Comparison of ENCODE assay signal across 8 mouse cellular contexts in genomic region chr1:133800948-133801393, GRCm38 (mm10). TPM values are rescaled to one million over a fixed set of nuclear protein-coding genes. Genes with fewer than 3 reads are reported as not detected.
DNase-seq lines count a peak whose midpoint lies in the region; ATAC-seq and TF ChIP-seq lines count a peak whose summit lies in the region.

TSS of gene Atp2b4 (minus strand) at chr1:133801041.

- peak; percentile 55 for DNase-seq in 3T3-L1 (ENCODE audit: low read depth, low spot score)
- peak; percentile 91 to 96 for DNase-seq in adrenal gland, postnatal 4 days (ENCODE audit: low spot score in 2 of 2)
- peak; percentile 96 for DNase-seq in embryonic facial prominence, embryonic 14.5 days (ENCODE audit: low spot score)
- DNase-seq in heart, adult 2 months, result peak; percentile 95 to 99
- DNase-seq in kidney, adult 8-10 months, result peak; percentile 95 to 97
- DNase-seq in spleen, postnatal 10 days (ENCODE audit: low spot score in 2 of 2), result peak; percentile 99 to 100

- TF ChIP-seq EP300 in heart, adult 2 months (IDR thresholded peaks at IDR 0.05; ENCODE audit: insufficient read depth, low read depth, low read length), result no peak

- peak within 1 kb of the TSS; percentile 77 for H3K27ac ChIP-seq in embryonic facial prominence, embryonic 14.5 days (replicated peaks; ENCODE audit: low read depth, low read length)
- peak within 1 kb of the TSS; percentile 81 for H3K27ac ChIP-seq in heart, adult 2 months
- H3K27ac ChIP-seq in limb, embryonic 13.5 days, result peak within 1 kb of the TSS; percentile 44; the same call in 1 of the 2 replicates
- no peak within 1 kb of the TSS for H3K27ac ChIP-seq in midbrain, embryonic 16.5 days (ENCODE audit: low read length)

- H3K36me3 ChIP-seq in embryonic facial prominence, embryonic 14.5 days (ENCODE audit: control insufficient read depth, insufficient read depth, low read length), result no peaks in the 10 kb centered on the region
- no peaks in the 10 kb centered on the region for H3K36me3 ChIP-seq in heart, adult 2 months (ENCODE audit: control insufficient read depth, insufficient read depth, low read length)
- no peaks in the 10 kb centered on the region for H3K36me3 ChIP-seq in limb, embryonic 13.5 days
- no peaks in the 10 kb centered on the region for H3K36me3 ChIP-seq in midbrain, embryonic 16.5 days (ENCODE audit: control insufficient read depth, insufficient read depth, low read length)

- TF ChIP-seq POLR2A in heart, adult 2 months (IDR thresholded peaks at IDR 0.05; ENCODE audit: insufficient read depth, low read depth, low read length), result peak; percentile 82

- H3K4me1 ChIP-seq in embryonic facial prominence, embryonic 14.5 days (ENCODE audit: control insufficient read depth, insufficient read depth, low read length), result peaks cover 29% of the 10 kb centered on the region
- peaks cover 7% of the 10 kb centered on the region for H3K4me1 ChIP-seq in heart, adult 2 months (ENCODE audit: control insufficient read depth, insufficient read depth, low read length)
- peaks cover 32% of the 10 kb centered on the region for H3K4me1 ChIP-seq in limb, embryonic 13.5 days
- H3K4me1 ChIP-seq in midbrain, embryonic 16.5 days (ENCODE audit: control insufficient read depth, insufficient read depth, low read length), result peaks cover 23% of the 10 kb centered on the region

- H3K4me2 ChIP-seq in embryonic facial prominence, embryonic 14.5 days (ENCODE audit: low read depth, low read length), result peak within 1 kb of the TSS; percentile 67
- H3K4me2 ChIP-seq in limb, embryonic 13.5 days (replicated peaks), result peak within 1 kb of the TSS; percentile 94
- peak within 1 kb of the TSS; percentile 85 for H3K4me2 ChIP-seq in midbrain, embryonic 16.5 days (ENCODE audit: low read length)

- H3K4me3 ChIP-seq in embryonic facial prominence, embryonic 14.5 days (ENCODE audit: low read depth, low read length), result peak within 1 kb of the TSS; percentile 57
- peak within 1 kb of the TSS; percentile 70 for H3K4me3 ChIP-seq in heart, adult 2 months
- H3K4me3 ChIP-seq in limb, embryonic 13.5 days, result peak within 1 kb of the TSS; percentile 64
- H3K4me3 ChIP-seq in midbrain, embryonic 16.5 days (ENCODE audit: low read depth, low read length), result peak within 1 kb of the TSS; percentile 49

- no peaks in the 10 kb centered on the region for H3K27me3 ChIP-seq in embryonic facial prominence, embryonic 14.5 days (replicated peaks; ENCODE audit: control insufficient read depth, insufficient read depth, low read length)
- peaks cover 2% of the 10 kb centered on the region; the same call in 1 of the 2 replicates for H3K27me3 ChIP-seq in heart, adult 2 months (ENCODE audit: control insufficient read depth, insufficient read depth, low read length)
- peaks cover 9% of the 10 kb centered on the region; the same call in 1 of the 2 replicates for H3K27me3 ChIP-seq in limb, embryonic 13.5 days
- H3K27me3 ChIP-seq in midbrain, embryonic 16.5 days (ENCODE audit: control insufficient read depth, insufficient read depth, low read depth, low read length), result no peaks in the 10 kb centered on the region

- peak; percentile 92 for ATAC-seq in embryonic facial prominence, embryonic 14.5 days (ENCODE audit: low read depth)
- ATAC-seq in limb, embryonic 13.5 days (ENCODE audit: low FRiP score, low read depth), result peak; percentile 90
- ATAC-seq in midbrain, embryonic 16.5 days, result peak; percentile 88

- peak within 1 kb of the TSS; percentile 66 for H3K9ac ChIP-seq in embryonic facial prominence, embryonic 14.5 days (ENCODE audit: low read depth, low read length)
- peak within 1 kb of the TSS; percentile 68 for H3K9ac ChIP-seq in heart, adult 2 months (ENCODE audit: low read depth, low read length)
- peak within 1 kb of the TSS; percentile 73 for H3K9ac ChIP-seq in limb, embryonic 13.5 days
- peak within 1 kb of the TSS; percentile 59 for H3K9ac ChIP-seq in midbrain, embryonic 16.5 days (ENCODE audit: low read depth, low read length)

- 2% methylated on average over 11 of the region's 16 CpGs for WGBS in embryonic facial prominence, embryonic 14.5 days
- 0% methylated on average over 16 of the region's 16 CpGs for WGBS in heart, adult 2 months
- WGBS in limb, embryonic 13.5 days, result 0% methylated on average over 16 of the region's 16 CpGs
- WGBS in midbrain, embryonic 16.5 days, result 0% methylated on average over 14 of the region's 16 CpGs

- intact Hi-C loops in heart, adult 2 months (cut with DNase I), result loop anchor here (2.0 to 5.0 kb wide), 3 partner anchors 51 to 96 kb away; no protein-coding TSS in a partner anchor

- TF ChIP-seq CTCF in heart, adult 2 months (IDR thresholded peaks at IDR 0.05), result no peak

- no peaks in the 10 kb centered on the region for H3K9me3 ChIP-seq in embryonic facial prominence, embryonic 14.5 days (ENCODE audit: control insufficient read depth, low read length)
- no peaks in the 10 kb centered on the region for H3K9me3 ChIP-seq in limb, embryonic 13.5 days
- no peaks in the 10 kb centered on the region for H3K9me3 ChIP-seq in midbrain, embryonic 16.5 days (replicated peaks; ENCODE audit: control insufficient read depth, low read length, poor library complexity, severe bottlenecking)

- no peaks in the 10 kb centered on the region for H3K79me2 ChIP-seq in heart, adult 2 months (replicated peaks; ENCODE audit: control insufficient read depth, insufficient read depth, low read length)

RNA-seq across cellular contexts. Expression of gene Atp2b4, which starts in this region (rescaled TPM):
- total RNA-seq in adrenal gland, postnatal 4 days (2021), result 10 to 100 TPM; 49.9 to 55.6 TPM
- polyA plus RNA-seq in embryonic facial prominence, embryonic 14.5 days (2014; fragmentation: Nextera tagmentation; extraction: Ambion mirVana), result 22.9 and 23.4 TPM in 2 replicates
- 10 to 100 TPM; 21.3 to 22.3 TPM for total RNA-seq in heart, adult 2 months (2021)
- polyA plus RNA-seq in heart, adult 2 months (2012; rRNA removed), result 6.6 and 10.2 TPM in 2 replicates
- polyA plus RNA-seq in limb, embryonic 13.5 days (2015; fragmentation: Nextera tagmentation; extraction: Ambion mirVana), result 11.7 and 15.3 TPM in 2 replicates
- polyA plus RNA-seq in midbrain, embryonic 16.5 days (2015; fragmentation: Nextera tagmentation; extraction: Ambion mirVana), result 11.8 and 13.4 TPM in 2 replicates
